Mouse (Mus musculus) C2C12 (cell line): ENCODE measurements at regions not wholly inside any gene's neighbourhood (a gene's known extent, or its start where the extent isn't known, plus 50 kb on each side); places are given as distances from the start of the nearest gene placed in this dataset.
A peak's percentile ranks its signal among the peaks of the same experiment; 100 is the strongest.

Experiments used
- H3K27me3 ChIP-seq: one replicate; pipeline ENCODE4 v1.6.1; 2011; ENCODE audit not compliant: control insufficient read depth, insufficient read depth, insufficient read length
- H3K36me3 ChIP-seq: one replicate; pipeline ENCODE4 v1.6.1; 2011; ENCODE audit not compliant: control insufficient read depth, insufficient read depth
- H3K4me3 ChIP-seq: one replicate; pipeline ENCODE4 v1.5.1; 2011; ENCODE audit warnings: mild to moderate bottlenecking, control low read depth; ENCODE audit not compliant: poor library complexity, insufficient read depth, severe bottlenecking
- H3K79me2 ChIP-seq: one replicate; pipeline ENCODE4 v1.6.1; 2011; ENCODE audit not compliant: control insufficient read depth, insufficient read depth
- H3K79me3 ChIP-seq: one replicate; pipeline ENCODE4 v1.6.1; 2011; ENCODE audit warnings: low read depth, control low read depth
- H3ac ChIP-seq: one replicate; pipeline ENCODE3; 2011; ENCODE audit warnings: low read depth; ENCODE audit not compliant: control insufficient read depth, insufficient read length
- CEBPB ChIP-seq: IDR thresholded peaks from one replicate; pipeline ENCODE4 v1.6.1; 2011; ENCODE audit warnings: low read depth, mild to moderate bottlenecking, control low read depth, moderate library complexity
- CTCF ChIP-seq: IDR thresholded peaks from one replicate; pipeline ENCODE4 v1.5.1; 2011; ENCODE audit not compliant: control insufficient read depth, insufficient read depth, insufficient read length
- FOSL1 ChIP-seq: IDR thresholded peaks from one replicate; pipeline ENCODE4 v1.8.0; 2011; ENCODE audit warnings: mild to moderate bottlenecking, low read length; ENCODE audit not compliant: poor library complexity, insufficient read depth, severe bottlenecking
- MAX ChIP-seq: IDR thresholded peaks from one replicate; pipeline ENCODE4 v1.6.1; 2011; ENCODE audit warnings: mild to moderate bottlenecking, control low read depth
- MYOD1 ChIP-seq: IDR thresholded peaks from one replicate; pipeline ENCODE4 v1.6.1; 2011; ENCODE audit warnings: low read depth; ENCODE audit not compliant: control insufficient read depth, insufficient read length
- MYOG ChIP-seq: IDR thresholded peaks from one replicate; pipeline ENCODE4 v1.6.1; 2011; ENCODE audit not compliant: control insufficient read depth, insufficient read length; ENCODE audit errors: extremely low read depth
- USF1 ChIP-seq: IDR thresholded peaks from one replicate; pipeline ENCODE4 v1.6.1; 2011; ENCODE audit warnings: low read depth, mild to moderate bottlenecking, control low read depth, moderate library complexity

- H3K79me3 ChIP-seq: no peaks in the 10 kb centered on the region
- no peak overlapping the region for H3K4me3 ChIP-seq
- H3K27me3 ChIP-seq: no peaks in the 10 kb centered on the region
- H3ac ChIP-seq: no peak overlapping the region
- H3K36me3 ChIP-seq: no peaks in the 10 kb centered on the region
- TF ChIP-seq USF1 (no peak), CEBPB (no peak), FOSL1 (no peak), MYOD1 (no peak), MAX (no peak), CTCF (no peak), MYOG (no peak)
- H3K79me2 ChIP-seq: no peaks in the 10 kb centered on the region
These were observed 60.3 kb upstream of the Trabd2b start for GRCm38 (mm10) chr4:114346068-114346747.

- Histone ChIP-seq H3K36me3 (no peaks in the 10 kb centered on the region), H3ac (no peak overlapping the region), H3K79me2 (no peaks in the 10 kb centered on the region), H3K4me3 (no peak overlapping the region), H3K79me3 (no peaks in the 10 kb centered on the region), H3K27me3 (no peaks in the 10 kb centered on the region)
- TF ChIP-seq MAX: no peak
- TF ChIP-seq FOSL1: no peak
- TF ChIP-seq CTCF: no peak
- TF ChIP-seq MYOG: no peak
These were observed 59.6 kb upstream of the Trabd2b start for GRCm38 (mm10) chr4:114346884-114347283.

- Histone ChIP-seq H3K79me2 (no peaks in the 10 kb centered on the region), H3K79me3 (no peaks in the 10 kb centered on the region), H3K4me3 (no peak overlapping the region), H3K36me3 (no peaks in the 10 kb centered on the region), H3K27me3 (no peaks in the 10 kb centered on the region), H3ac (no peak overlapping the region)
- TF ChIP-seq MAX: no peak
- no peak for TF ChIP-seq MYOG
- TF ChIP-seq MYOD1: no peak
- no peak for TF ChIP-seq FOSL1
- TF ChIP-seq CTCF: no peak
- TF ChIP-seq CEBPB: no peak
- TF ChIP-seq USF1: no peak
These were observed 56.9 kb upstream of the Trabd2b start for GRCm38 (mm10) chr4:114349601-114350000.

- H3K27me3 ChIP-seq: no peaks in the 10 kb centered on the region
- no peak for TF ChIP-seq CTCF
- peak; percentile 45 for TF ChIP-seq MYOD1
- TF ChIP-seq FOSL1: peak; percentile 28
- TF ChIP-seq MYOG: no peak
- no peak for TF ChIP-seq CEBPB
- no peak for TF ChIP-seq USF1
- no peak for TF ChIP-seq MAX
- no peaks in the 10 kb centered on the region for H3K79me2 ChIP-seq
- H3K79me3 ChIP-seq: no peaks in the 10 kb centered on the region
- no peak overlapping the region for H3K4me3 ChIP-seq
- H3K36me3 ChIP-seq: no peaks in the 10 kb centered on the region
- H3ac ChIP-seq: no peak overlapping the region
These were observed 55.2 kb upstream of the Trabd2b start for GRCm38 (mm10) chr4:114351282-114351681.

GRCm38 (mm10) chr4:114353058-114353457 lies 53.5 kb upstream of the Trabd2b start:
- Histone ChIP-seq H3K4me3 (no peak overlapping the region), H3K79me2 (no peaks in the 10 kb centered on the region), H3K27me3 (no peaks in the 10 kb centered on the region), H3K79me3 (no peaks in the 10 kb centered on the region), H3ac (no peak overlapping the region), H3K36me3 (no peaks in the 10 kb centered on the region)
- TF ChIP-seq MAX: no peak
